Mouse (Mus musculus) CH12.LX (cell line): ENCODE data around the gene D10Jhu81e. TPM values are rescaled to one million over a fixed set of nuclear protein-coding genes. Genes with fewer than 3 reads are reported as not detected.
A peak's percentile ranks its signal among the peaks of the same experiment; 100 is the strongest.

Experiments used
- DNase-seq: peaks from one replicate; pipeline ENCODE4 v3.0.0-alpha.2; 2013; ENCODE audit errors: extremely low read depth
- H3K27ac ChIP-seq: 2 replicates; pipeline ENCODE4 v1.5.1; 2012; ENCODE audit warnings: low read depth, mild to moderate bottlenecking, control low read depth, moderate library complexity; ENCODE audit not compliant: insufficient read depth
- H3K27me3 ChIP-seq: replicated peaks from 2 replicates; pipeline ENCODE3; 2012; ENCODE audit warnings: inconsistent platforms
- H3K36me3 ChIP-seq, 2 experiments: replicated peaks in 1 of 2; 2 replicates each; pipeline versions ENCODE3 to v1.6.1; 2012; ENCODE audit warnings: inconsistent platforms in 1 of 2, low read length in 1 of 2, mild to moderate bottlenecking in 1 of 2, mixed read lengths in 1 of 2, moderate library complexity in 1 of 2; ENCODE audit not compliant: control insufficient read depth in 1 of 2, insufficient read depth in 1 of 2
- H3K4me1 ChIP-seq, 2 experiments: 2 replicates each; pipeline ENCODE4 v1.6.1; 2012; ENCODE audit warnings: inconsistent platforms in 1 of 2, moderate library complexity in 1 of 2; ENCODE audit not compliant: insufficient read depth in 2 of 2, control insufficient read depth in 1 of 2
- H3K4me2 ChIP-seq: 2 replicates; pipeline ENCODE4 v1.6.1; 2012; ENCODE audit warnings: low read depth, mild to moderate bottlenecking, control low read depth; ENCODE audit not compliant: poor library complexity, insufficient read depth, severe bottlenecking
- H3K4me3 ChIP-seq, 3 experiments: fragments of 150-350 bp in 1 of 3; sonication (generic) in 1 of 3; replicated peaks in 1 of 3; 2 replicates each; pipeline versions ENCODE3 to v1.5.1; 2011 to 2012; ENCODE audit warnings: low read depth in 2 of 3, low read length in 2 of 3, mild to moderate bottlenecking in 2 of 3, moderate library complexity in 2 of 3, control low read depth in 1 of 3, improper control_type of control experiment in 1 of 3, inconsistent platforms in 1 of 3, mixed read lengths in 1 of 3; ENCODE audit not compliant: poor library complexity in 1 of 3
- H3K79me2 ChIP-seq: replicated peaks from 2 replicates; pipeline ENCODE4 v1.6.1; 2012; ENCODE audit warnings: mild to moderate bottlenecking, moderate library complexity; ENCODE audit not compliant: control insufficient read depth, poor library complexity, insufficient read depth, severe bottlenecking; ENCODE audit errors: extremely low read depth
- H3K9ac ChIP-seq: 2 replicates; pipeline ENCODE4 v1.6.1; 2012; ENCODE audit warnings: low read depth, mild to moderate bottlenecking, control low read depth, moderate library complexity; ENCODE audit not compliant: insufficient read depth
- H3K9me3 ChIP-seq: replicated peaks from 2 replicates; pipeline ENCODE3; 2012; ENCODE audit warnings: low read length, inconsistent platforms, mixed read lengths
- CHD1 ChIP-seq: IDR thresholded peaks from 2 replicates; pipeline ENCODE4 v1.6.1; 2012; ENCODE audit warnings: low read depth, low read length, improper control_type of control experiment, inconsistent platforms
- CHD2 ChIP-seq: IDR thresholded peaks from 2 replicates; pipeline ENCODE4 v1.6.1; 2011; ENCODE audit warnings: low read length, improper control_type of control experiment
- CTCF ChIP-seq, 2 experiments: IDR thresholded peaks in 1 of 2; conservative IDR thresholded peaks in 1 of 2; 2 replicates each; pipeline ENCODE4 v1.5.1; 2011 to 2012; ENCODE audit warnings: low read depth in 2 of 2, low read length in 2 of 2, improper control_type of control experiment in 1 of 2, inconsistent platforms in 1 of 2, mild to moderate bottlenecking in 1 of 2, moderate library complexity in 1 of 2
- EP300 ChIP-seq: IDR thresholded peaks from 2 replicates; pipeline ENCODE4 v1.6.1; 2011; ENCODE audit warnings: low read length, improper control_type of control experiment
- JUN ChIP-seq: IDR thresholded peaks from 2 replicates; pipeline ENCODE4 v1.6.1; 2011; ENCODE audit warnings: low read depth, mild to moderate bottlenecking, low read length, improper control_type of control experiment, moderate library complexity; ENCODE audit not compliant: insufficient read depth
- JUND ChIP-seq: conservative IDR thresholded peaks from 2 replicates; pipeline ENCODE4 v1.6.1; 2011; ENCODE audit warnings: low read depth, low read length, improper control_type of control experiment
- KAT2A ChIP-seq: IDR thresholded peaks from 2 replicates; pipeline ENCODE4 v1.6.1; 2012; ENCODE audit warnings: low read length, improper control_type of control experiment, inconsistent platforms; ENCODE audit not compliant: insufficient replicate concordance
- NELFE ChIP-seq: IDR thresholded peaks from 2 replicates; pipeline ENCODE4 v1.6.1; 2011; ENCODE audit warnings: low read depth, low read length, improper control_type of control experiment
- NRF1 ChIP-seq: IDR thresholded peaks from 2 replicates; pipeline ENCODE4 v1.6.1; 2014; ENCODE audit warnings: low read depth, mild to moderate bottlenecking, inconsistent platforms, low read length, improper control_type of control experiment, moderate library complexity
- POLR2A ChIP-seq: IDR thresholded peaks from 2 replicates; pipeline ENCODE4 v1.6.1; 2011; ENCODE audit warnings: low read depth, mild to moderate bottlenecking, improper control_type of control experiment, low read length
- RAD21 ChIP-seq: IDR thresholded peaks from 2 replicates; pipeline ENCODE4 v1.6.1; 2011; ENCODE audit warnings: low read depth, mild to moderate bottlenecking, low read length, improper control_type of control experiment, moderate library complexity
- SMC3 ChIP-seq: IDR thresholded peaks from 2 replicates; pipeline ENCODE4 v1.6.1; 2011; ENCODE audit warnings: low read depth, low read length, improper control_type of control experiment
- USF1 ChIP-seq: IDR thresholded peaks from 2 replicates; pipeline ENCODE4 v1.6.1; 2014; ENCODE audit warnings: low read depth, mild to moderate bottlenecking, inconsistent platforms, low read length, improper control_type of control experiment
- USF2 ChIP-seq: conservative IDR thresholded peaks from 2 replicates; pipeline ENCODE4 v1.6.1; 2011; ENCODE audit warnings: low read depth, low read length, improper control_type of control experiment
- ZC3H11A ChIP-seq: IDR thresholded peaks from 2 replicates; pipeline ENCODE4 v1.6.1; 2012; ENCODE audit warnings: low read depth, mild to moderate bottlenecking, inconsistent platforms, low read length, improper control_type of control experiment
- ZMIZ1 ChIP-seq: IDR thresholded peaks from 2 replicates; pipeline ENCODE4 v1.6.1; 2012; ENCODE audit warnings: low read depth, mild to moderate bottlenecking, inconsistent platforms, low read length, improper control_type of control experiment
- ZNF384 ChIP-seq: IDR thresholded peaks from 2 replicates; pipeline ENCODE4 v1.6.1; 2012; ENCODE audit warnings: low read depth, low read length, improper control_type of control experiment, inconsistent platforms
- dilution Hi-C: fragments of 300-500 bp; cut with MboI; formaldehyde crosslinking; loops from 2 replicates; pipeline ENCODE4 v1.14.3; 2020; ENCODE audit warnings: low sequenced_read_pairs; ENCODE audit not compliant: extremely low pct_unique_long_range_greater_than_20kb, extremely low pct_ligation_motif_present
- in situ Hi-C: fragments of 300-500 bp; cut with MboI; formaldehyde crosslinking; loops from 3 replicates; pipeline ENCODE4 v1.14.3; 2019; ENCODE audit warnings: low sequenced_read_pairs, low pct_ligation_motif_present, low pct_unique_long_range_greater_than_20kb, mixed read lengths
- polyA plus RNA-seq: library from polyadenylated mRNA; unstranded; fragments of >175 nt; gene quantifications from 2 replicates; pipeline ENCODE4 v1.2.1, GENCODE M21; 2012; ENCODE audit warnings: low read depth; ENCODE audit not compliant: insufficient read length
- total RNA-seq, 2 experiments: library from RNA; depleted of rRNA; stranded (reverse); fragments of 300-350 nt in 1 of 2; fragments of >200 nt in 1 of 2; gene quantifications; 2 replicates each; pipeline ENCODE4 v1.2.3; 2012 to 2014

Gene D10Jhu81e
- total and polyA plus RNA-seq, 3 experiments: 29.9 to 51.0 (median 45.7) TPM

GRCm38 (mm10) chr10:78161096-78161495 lies 8.5 kb downstream of the D10Jhu81e start:
- dilution Hi-C loops: no loop called here
- in situ Hi-C loops: no loop called here
- no peaks in the 10 kb centered on the region for H3K9me3 ChIP-seq
- H3K36me3 ChIP-seq: peaks cover 29 to 62% of the 10 kb centered on the region in 2 experiments
- no peaks in the 10 kb centered on the region for H3K27me3 ChIP-seq
- DNase-seq: no peak
- H3K27ac ChIP-seq: no peak overlapping the region
- no peak overlapping the region for H3K4me2 ChIP-seq
- H3K79me2 ChIP-seq: no peaks in the 10 kb centered on the region
- H3K4me1 ChIP-seq: peaks cover 3 to 4% of the 10 kb centered on the region in 2 experiments; a peak in 1 of 4 replicates
- TF ChIP-seq SMC3 (no peak), NRF1 (no peak), ZMIZ1 (no peak), EP300 (no peak), JUN (no peak)
- H3K9ac ChIP-seq: no peak overlapping the region
- H3K4me3 ChIP-seq: no peak overlapping the region

- Histone ChIP-seq H3K4me3 (no peak overlapping the region), H3K4me1 (peaks cover 3 to 4% of the 10 kb centered on the region in 2 experiments; a peak in 1 of 4 replicates), H3K27ac (no peak overlapping the region), H3K79me2 (no peaks in the 10 kb centered on the region), H3K4me2 (no peak overlapping the region), H3K27me3 (no peaks in the 10 kb centered on the region), H3K9me3 (no peaks in the 10 kb centered on the region), H3K9ac (no peak overlapping the region), H3K36me3 (peaks cover 24 to 57% of the 10 kb centered on the region in 2 experiments)
- TF ChIP-seq USF1 (no peak), NRF1 (no peak), CHD2 (no peak), JUN (no peak), USF2 (no peak), JUND (no peak), KAT2A (no peak), SMC3 (no peak), ZNF384 (no peak), POLR2A (no peak), CHD1 (no peak), EP300 (no peak)
- DNase-seq: no peak
- dilution Hi-C loops: no loop called here
- in situ Hi-C loops: no loop called here
Measured at GRCm38 (mm10) chr10:78160369-78161095, 9.1 kb downstream of the D10Jhu81e start.

- Histone ChIP-seq H3K36me3 (peaks cover 22 to 51% of the 10 kb centered on the region in 2 experiments), H3K27ac (no peak overlapping the region), H3K27me3 (no peaks in the 10 kb centered on the region), H3K79me2 (no peaks in the 10 kb centered on the region), H3K9ac (no peak overlapping the region), H3K4me2 (no peak overlapping the region), H3K9me3 (no peaks in the 10 kb centered on the region), H3K4me3 (no peak overlapping the region), H3K4me1 (peaks cover 3 to 4% of the 10 kb centered on the region in 2 experiments; a peak in 1 of 4 replicates)
- TF ChIP-seq RAD21: peak; percentile 93
- no peak for TF ChIP-seq NELFE
- no peak for TF ChIP-seq EP300
- peak; percentile 99 for TF ChIP-seq SMC3
- peak; percentile 97 for TF ChIP-seq ZC3H11A
- TF ChIP-seq CTCF (conservative IDR thresholded peaks at IDR 0.05 in 1 of 2, IDR thresholded peaks at IDR 0.05 in 1 of 2; ENCODE audit: low read depth in 2 of 2, low read length in 2 of 2): peak; percentile 92 to 95
- dilution Hi-C loops: no loop called here
- peak; percentile 69 for DNase-seq
- in situ Hi-C loops: no loop called here
Measured at GRCm38 (mm10) chr10:78159906-78160305, 9.7 kb downstream of the D10Jhu81e start.
